Mouse (Mus musculus) gastrocnemius, postnatal 25 days (tissue): ENCODE data around the gene Morf4l2. TPM values are rescaled to one million over a fixed set of nuclear protein-coding genes. Genes with fewer than 3 reads are reported as not detected.
A peak's percentile ranks its signal among the peaks of the same experiment; 100 is the strongest.
"Not testable (repeated sequence)": the region's sequence is repeated elsewhere in the genome, so short reads cannot be mapped to it uniquely, and the experiment has no call there.

Experiments
- DNase-seq: peaks from one replicate; pipeline ENCODE4 v3.0.0; 2022
- long read RNA-seq, 2 experiments: library from polyadenylated mRNA; stranded (forward); transcript quantifications; one replicate each; pipeline ENCODE4 v2.0.0; 2021
- total RNA-seq, 2 experiments: library from RNA; stranded (reverse); gene quantifications; 1 replicate in 1 of 2; 2 replicates in 1 of 2; pipeline ENCODE4 v1.2.3; 2021

Gene Morf4l2
- 100 to 1,000 TPM; 128 to 140 TPM for total RNA-seq
- long read RNA-seq, experiment 1, transcript Morf4l2-215 (3 exons, 1,782 nt): minor isoform, 32 of 109 reads
- long read RNA-seq, experiment 1, transcript Morf4l2-212 (4 exons, 1,811 nt): minor isoform, 6 of 109 reads
- long read RNA-seq, experiment 1, transcript Morf4l2-207 (3 exons, 384 nt): minor isoform, 5 of 109 reads
- long read RNA-seq, experiment 1, transcript Morf4l2-202 (4 exons, 1,859 nt): major isoform, 53 of 109 reads
- long read RNA-seq, experiment 1, partial matches to known transcripts: 1 of 109 reads
- long read RNA-seq, experiment 1, other reads (novel, unspliced or antisense): 11 of 109 reads
- long read RNA-seq, experiment 2, transcript Morf4l2-215 (3 exons, 1,782 nt): minor isoform, 42 of 110 reads
- long read RNA-seq, experiment 2, transcript Morf4l2-202 (4 exons, 1,859 nt): major isoform, 55 of 110 reads
- long read RNA-seq, experiment 2, partial matches to known transcripts: 0 of 110 reads
- long read RNA-seq, experiment 2, other reads (novel, unspliced or antisense): 9 of 110 reads

DNA sequence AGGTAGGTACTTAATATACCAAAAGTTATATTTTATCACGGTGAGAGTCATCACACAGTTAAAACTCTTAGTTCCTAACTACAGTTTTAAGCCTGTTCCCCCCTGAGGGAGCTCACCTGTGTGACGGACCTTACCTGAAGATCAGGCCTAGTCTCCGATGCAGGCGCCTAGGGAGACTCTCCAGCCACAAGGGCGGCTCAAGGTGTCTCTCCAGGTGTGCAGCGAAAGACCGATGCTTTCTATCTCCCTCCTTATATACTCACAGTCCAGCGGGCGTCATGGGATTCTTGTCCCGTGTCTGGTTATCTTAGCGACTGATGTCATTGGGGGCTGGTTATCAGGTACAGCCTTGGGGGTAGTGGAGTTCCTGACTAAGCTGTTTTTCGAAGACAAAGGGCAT is at the start of gene Morf4l2:
TSS of gene Morf4l2 (minus strand) at position 232 of the 400 bp plus-strand sequence.
- no peak for DNase-seq

DNA sequence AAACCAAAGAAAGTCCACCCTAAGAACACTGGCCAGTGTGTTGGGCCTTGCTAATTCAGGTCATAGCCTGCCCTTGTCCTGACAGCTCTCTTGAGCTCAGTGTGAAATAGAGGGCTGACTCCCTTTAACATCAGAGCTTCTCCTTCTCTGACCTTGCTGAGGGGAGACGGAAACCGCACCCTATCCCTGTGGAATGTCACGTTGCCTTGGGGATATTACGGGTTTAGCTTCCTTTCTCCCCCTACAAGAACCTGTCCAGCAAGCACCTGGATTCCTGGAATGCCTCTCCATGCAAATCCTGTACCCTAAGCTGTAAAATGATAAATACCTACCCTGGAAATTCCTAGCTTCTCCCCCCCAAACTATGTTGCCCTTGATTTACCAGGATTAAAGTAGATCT is 46.0 kb upstream of the Morf4l2 start:
- no peak for DNase-seq

DNA sequence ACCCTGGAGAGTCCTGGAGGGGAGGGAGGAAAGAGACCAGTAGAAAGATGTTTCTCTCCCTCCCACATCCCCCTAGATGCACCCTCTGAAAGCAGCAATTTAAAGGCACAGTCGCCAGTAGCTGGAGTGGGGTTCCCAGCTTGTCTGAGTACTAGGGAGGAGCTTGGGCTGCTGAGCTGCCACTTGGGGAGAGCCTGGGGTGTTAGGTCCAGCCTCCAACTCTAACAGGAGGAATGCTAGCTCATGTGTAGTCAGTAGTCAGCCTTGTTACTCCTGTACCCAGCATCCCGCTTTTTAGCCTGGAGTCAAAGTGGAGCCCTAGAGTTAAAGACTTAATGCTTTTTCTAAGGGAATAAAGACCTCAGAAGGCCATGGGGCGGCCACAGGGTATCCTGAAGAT is 36.6 kb upstream of the Morf4l2 start, which contains the start of gene Glra4:
TSS of gene Glra4 (minus strand) at position 101 of the 400 bp plus-strand sequence.
- no peak for DNase-seq

DNA sequence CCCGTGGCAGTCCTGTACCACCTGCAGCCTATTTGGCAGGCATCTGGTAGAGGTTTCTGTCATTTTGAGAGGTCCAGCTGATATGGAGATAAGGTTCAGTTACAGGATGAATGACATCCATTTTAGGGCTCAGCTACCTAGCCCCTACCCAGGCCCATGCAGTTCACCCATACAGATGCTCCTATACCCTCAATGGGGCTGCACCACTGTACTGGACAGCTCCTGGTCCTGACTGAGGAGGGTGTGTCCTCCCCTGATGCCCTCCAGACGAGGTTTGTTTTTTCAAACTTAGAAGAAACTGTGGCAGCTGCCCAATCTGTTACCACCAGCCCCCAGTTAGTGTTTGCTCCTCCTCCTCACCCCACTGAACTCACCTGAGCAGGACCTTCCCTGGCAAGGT is 35.8 kb upstream of the Morf4l2 start:
- no peak for DNase-seq

DNA sequence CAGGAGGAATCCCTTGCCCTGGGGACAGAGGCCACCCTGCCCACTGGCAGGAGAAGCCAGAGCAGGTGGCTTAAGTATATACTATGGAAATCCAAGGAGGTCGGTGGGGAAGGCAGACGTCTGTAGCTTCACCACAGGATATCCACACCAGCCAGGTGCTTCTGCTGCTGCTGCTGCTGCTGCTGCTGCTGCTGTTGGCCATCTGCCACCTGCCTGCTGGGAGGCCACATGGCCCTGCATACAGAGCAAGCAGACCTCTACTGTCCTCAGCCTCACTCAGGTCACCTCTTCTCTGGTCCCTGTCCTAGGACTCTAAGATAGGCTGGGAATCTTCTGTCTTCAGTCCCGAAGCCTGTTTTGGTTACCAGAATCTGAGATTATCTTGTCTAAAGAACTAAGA is 34.6 kb upstream of the Morf4l2 start:
- DNase-seq: no peak

DNA sequence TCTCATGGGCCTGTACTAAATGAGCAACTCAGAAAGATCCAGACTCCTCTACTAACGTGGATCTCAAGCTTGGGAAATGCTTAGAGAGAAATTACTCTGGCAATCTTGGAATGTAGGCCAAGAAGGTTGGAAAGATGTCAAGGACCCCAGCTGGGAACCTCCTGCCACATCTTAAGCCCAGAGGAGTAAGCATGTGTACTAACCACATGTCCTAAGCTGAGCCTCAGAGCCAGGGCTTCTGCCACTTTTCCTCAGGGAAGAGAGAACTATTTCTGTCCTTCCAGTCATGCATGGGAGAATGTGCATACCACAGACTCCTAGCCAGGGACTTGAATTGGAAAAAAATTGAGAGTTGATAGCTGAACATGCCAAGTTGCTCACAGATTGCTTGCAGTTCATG is 29.5 kb upstream of the Morf4l2 start:
- peak; percentile 10 for DNase-seq

DNA sequence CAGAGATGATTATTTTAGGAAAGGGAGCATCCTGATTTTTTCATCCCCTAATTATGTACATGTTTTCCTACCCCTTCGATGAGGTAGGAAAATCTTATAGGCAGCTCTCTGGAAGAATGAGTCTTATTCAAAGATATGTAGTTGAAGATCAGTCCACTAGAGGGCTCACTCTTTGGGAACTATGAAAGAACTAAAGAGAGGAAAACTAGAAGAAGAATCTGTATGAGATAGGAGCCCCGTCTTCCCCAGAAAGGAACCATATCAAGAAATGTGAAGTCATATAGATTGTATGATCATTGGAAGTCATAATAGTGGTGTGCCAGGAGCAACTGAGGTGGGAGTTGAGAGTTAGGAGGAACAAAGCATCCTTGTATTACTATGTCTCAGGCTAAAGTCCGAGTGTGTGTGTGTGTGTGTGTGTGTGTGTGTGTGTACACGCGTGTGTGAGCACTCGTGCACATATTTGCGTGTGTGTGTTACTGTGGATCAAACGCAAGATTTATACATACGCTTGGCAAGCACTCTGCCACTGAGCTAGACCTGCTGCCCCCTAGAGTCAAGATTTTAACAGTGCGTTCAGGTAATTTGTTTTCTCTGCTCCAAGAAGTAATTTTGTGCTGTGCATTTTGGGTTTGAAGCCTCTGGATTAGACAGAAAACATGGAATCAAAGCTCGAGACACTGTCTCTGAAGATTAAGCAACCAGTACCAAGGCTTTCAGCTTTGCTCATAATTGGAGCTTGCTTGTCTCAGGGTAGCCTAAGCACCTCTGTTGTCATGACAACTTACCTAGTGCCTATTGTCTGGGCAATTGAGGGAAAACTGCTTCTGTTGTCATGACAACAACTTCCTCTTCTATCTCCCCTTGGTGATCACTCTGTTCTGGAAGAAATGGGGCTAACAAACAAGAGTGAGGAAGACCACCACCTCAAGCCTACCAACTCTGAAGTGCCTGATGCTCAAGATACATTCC is 17.9 kb upstream of the Morf4l2 start:
- no peak for DNase-seq

DNA sequence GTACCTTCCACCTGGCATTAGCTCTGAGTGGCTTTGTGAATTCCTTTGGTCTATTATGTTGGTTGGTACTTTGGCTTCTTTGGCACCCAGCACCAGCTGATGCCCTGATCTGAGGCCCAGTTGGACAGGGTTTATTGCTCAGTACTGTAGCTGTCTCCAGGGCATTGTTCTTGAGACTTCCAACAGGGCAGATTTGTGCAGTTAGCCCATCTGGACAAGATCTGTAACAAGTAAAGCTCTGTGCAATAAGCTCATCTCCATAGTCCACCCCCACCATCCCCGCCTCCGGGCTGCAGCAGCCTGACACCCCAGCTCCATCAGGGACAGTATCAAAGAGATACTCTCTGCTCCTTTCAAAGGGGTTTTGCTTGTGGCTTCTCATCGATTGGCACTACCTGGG is 12.0 kb upstream of the Morf4l2 start:
- DNase-seq: no peak

DNA sequence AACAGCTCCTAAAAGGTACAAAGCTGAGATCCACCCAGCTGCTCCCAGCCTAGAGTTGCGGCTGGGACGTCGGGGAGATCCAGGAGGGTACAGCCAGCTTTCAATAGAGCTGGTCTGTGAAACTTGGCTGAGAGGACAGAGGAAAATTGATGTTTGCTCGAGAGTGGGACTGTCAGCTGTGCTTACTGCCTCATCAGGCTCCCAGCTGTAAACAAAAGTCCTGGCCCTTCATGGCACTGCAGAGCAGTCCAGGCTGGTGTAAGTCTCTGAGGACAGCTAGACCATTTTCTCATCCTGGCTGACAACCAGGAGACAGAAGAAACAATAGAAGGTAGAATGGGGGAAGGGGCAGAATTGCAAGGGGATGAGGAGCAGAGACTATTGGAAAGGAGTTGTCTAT is 5.8 kb upstream of the Morf4l2 start:
- DNase-seq: no peak

DNA sequence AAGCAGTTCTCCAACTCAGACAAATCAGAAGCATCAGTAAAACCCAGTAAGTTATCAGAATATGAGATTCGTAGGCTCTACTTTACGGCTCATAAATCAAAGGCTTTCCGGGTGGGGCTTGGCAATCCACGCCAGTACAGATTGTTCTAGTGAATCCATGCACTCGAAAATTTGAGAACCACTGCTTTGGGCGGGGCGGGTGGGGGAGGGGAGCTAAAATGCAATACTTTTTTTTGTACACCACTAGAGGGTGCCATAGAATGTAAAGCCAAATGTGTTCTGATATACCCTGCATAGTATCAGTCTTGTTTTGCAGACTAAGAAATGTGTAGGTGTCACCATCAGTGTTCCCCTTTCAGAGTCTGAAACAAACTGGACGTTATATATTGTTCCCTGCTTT is 1.2 kb upstream of the Morf4l2 start:
- peak; percentile 10 for DNase-seq

DNA sequence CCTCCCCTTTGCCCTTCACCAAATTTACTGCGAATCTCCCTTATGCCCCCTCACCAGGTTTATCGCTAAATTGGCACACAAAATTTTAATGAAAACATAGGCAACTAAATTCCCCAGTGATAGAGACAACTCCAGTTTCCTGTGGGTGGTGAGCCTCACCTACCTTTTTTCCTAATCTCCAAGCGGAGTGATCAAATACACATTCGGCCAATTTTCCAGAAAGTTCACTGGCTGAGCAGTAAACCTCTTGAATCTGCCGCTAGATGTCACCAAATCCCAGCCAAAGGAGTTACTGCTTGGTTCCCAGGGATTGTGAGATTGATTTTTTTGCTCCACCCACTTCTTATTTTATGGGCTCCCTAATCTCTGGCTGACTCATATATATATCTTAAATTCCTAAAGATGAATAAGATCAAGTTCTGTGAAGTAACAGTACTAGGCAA is 808 bp downstream of the Morf4l2 start:
- DNase-seq: peak; percentile 24

DNA sequence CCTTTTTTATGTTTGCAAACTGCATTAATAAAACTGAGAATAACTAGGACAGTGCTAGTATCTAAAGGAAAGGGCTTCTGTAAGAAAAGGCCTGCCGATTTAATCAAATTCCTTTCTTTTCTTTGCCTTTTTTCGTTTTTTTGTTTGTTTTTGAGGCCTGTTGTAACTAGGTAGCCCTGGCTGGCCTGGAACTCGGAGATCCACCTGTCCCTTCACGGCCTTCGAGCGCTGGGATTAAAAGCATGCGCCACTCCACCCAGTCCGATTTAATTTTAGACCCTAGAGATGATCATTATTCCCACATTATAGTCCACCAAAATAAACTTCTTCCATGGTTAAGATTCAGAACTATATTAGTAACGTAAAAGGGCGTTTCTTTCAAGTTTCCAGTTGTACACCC is 1.2 kb downstream of the Morf4l2 start:
- DNase-seq: no peak

DNA sequence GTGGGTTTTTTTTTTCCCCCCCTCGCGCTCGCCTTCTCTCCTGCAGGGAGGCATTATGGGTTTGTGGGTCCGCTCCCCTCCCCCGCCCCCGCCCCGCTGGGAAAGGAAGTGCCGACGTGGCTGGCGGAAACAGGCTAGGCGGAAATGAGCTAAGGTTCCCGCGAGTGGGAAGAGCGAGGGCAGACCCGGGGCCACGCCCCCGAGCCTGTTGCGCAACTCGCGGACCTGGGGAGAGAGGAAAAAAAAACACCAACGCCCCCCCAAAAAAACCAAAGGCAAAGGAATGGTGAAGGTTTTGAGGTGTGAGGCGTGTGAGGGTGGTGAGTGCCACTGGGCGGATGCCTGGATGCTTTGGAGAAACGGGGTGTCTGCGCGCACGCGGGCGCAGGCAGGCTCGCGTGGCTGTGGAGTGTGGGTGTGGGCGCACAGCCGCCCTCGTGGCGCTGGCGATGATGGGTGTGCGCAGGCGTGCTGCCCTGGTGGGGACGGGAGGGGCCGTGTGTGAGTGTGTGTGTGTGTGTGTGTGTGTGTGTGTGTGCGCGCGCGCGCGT is 1.8 kb downstream of the Morf4l2 start:
- DNase-seq: peak; percentile 79

DNA sequence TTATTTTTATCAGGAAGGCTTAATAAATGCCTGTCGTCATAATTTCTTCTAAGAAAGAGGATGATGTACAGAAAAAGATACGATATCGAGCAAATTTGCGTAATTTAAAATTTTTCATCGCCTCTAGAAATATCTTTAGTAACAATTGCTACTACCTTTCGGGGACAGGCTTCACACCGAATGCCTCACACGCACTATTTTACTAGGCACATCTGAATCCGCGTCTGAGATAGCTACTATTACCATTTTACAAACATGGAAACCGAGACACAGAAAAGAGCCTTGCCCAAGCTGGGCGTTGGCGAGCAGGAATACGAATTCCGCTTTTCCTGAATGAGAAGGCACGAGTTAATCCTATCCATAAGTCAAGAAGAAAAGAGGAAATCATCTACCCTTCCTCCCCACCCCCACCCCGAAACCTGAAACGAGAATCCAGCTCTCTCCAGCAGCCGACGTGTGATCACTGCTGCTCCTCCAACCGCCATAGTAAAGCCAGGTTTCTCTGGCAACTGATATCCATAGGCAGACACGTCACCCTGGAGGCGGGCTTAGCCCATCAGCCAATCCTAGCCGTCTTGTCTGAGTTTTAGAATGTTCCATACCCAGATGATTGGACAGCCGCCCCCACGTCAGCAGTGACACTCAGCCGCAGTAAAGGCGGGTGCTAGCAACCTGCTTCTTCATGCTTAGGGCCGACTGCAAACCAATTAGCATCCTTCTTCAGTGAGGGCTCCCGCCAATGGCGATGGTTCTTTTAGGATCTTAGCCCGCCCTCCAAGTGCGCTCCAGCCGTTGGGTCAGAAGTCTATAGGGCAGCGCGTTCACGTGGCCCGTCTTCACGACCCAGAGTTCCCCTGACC is 2.5 kb downstream of the Morf4l2 start:
- peak; percentile 96 for DNase-seq

DNA sequence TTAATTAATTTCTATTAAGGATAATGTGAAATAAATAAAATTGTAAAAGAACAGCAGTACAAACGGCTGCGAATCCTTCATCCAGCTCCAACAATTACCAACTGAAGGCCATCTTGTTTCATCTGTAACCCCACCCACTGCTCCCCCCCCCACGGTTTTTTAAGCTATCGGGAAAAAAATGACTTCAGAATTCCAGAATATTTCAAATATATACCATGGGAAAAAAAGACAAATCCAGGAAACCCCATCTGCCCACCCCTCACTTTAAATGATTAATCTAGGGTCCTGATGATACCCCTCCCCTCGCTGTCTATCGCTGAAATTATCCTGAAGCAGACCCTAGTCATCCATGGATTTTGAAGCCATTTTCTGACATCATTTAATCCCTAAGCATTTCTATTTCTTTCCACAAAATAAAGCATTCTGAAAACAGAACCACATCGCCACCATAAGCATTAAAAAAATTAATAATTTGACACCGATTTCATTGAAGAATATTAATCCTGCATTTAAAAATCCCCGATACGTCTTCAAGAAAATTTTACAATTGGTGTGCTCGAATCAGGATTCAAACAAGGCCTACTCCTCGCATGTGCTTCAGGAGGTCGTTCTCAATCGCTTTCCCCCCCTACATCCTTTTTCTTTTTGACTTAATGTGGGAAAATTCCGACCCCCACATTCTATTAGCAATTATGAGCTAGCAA is 3.3 kb downstream of the Morf4l2 start:
- DNase-seq: no peak

DNA sequence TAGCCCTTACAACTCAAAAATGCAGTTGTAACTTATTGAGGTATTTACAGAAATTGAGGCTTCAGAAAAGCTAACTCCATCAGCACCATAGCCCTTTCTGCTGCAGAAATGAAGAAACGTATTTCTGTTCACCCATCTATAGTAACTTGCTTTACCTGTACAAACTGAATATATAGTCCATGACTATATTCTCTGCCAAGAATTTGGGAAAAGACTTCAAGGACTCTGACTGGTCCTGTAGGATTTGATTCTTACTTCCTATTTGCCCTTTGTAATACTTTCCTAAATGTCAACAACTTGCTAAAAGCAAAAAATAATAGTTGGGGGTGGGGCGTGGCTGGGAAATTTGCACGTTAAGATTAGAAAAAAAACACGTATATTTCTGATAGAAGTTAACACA is 11.5 kb downstream of the Morf4l2 start:
- no peak for DNase-seq

DNA sequence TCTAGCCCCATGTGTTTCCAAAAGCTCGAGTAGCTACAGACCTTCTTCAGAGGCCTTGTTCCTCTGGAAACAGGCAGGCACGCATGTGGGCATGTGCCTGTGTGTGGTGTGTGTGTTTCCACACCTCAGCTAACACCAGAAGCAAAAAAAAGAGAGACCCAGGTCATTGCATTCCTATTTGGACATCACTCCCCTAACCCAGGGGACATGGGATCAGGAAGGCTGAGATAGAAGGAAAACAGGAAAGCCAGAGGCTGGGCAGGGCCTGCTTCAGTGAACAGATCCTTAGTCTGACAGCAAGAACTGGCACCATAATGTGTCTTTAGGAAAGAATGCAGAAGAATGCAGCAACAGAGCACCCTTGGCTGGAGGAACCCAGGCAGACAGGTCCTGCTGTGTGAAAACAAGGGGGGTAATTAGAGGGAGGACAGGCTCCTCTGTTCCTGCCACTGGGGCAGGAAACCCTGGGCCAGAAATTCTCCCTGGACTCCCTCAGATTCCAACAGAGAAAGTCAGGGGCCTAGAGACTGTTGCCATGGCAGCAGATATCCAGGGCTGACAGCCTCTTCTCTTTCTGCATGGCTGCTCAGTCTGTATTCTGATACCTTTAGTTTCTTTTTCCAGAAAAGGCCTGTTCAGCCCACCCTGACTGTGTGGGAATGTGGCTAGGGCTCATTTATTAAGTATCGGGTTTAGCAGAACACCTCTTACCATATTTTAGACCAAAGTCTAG is 28.6 kb downstream of the Morf4l2 start:
- not testable (repeated sequence) for DNase-seq

DNA sequence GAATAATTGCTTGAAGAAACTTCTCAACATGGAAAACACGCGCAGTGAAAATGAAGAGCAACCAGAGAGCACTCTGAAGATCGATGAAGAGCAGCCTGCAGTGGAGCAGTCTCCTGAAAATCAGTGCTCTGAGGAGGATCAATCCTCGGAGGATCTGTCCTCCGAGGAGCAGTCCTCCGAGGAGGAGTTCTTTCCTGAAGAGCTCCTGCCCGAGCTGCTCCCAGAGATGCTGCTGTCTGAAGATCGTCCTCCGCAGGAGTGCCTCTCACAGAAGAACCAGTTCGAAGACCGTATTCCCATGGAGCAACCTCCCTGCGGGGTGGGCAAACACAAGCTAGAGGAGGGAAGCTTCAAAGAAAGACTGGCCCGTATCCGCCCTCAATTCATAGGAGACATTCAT is 34.7 kb downstream of the Morf4l2 start:
- no peak for DNase-seq

DNA sequence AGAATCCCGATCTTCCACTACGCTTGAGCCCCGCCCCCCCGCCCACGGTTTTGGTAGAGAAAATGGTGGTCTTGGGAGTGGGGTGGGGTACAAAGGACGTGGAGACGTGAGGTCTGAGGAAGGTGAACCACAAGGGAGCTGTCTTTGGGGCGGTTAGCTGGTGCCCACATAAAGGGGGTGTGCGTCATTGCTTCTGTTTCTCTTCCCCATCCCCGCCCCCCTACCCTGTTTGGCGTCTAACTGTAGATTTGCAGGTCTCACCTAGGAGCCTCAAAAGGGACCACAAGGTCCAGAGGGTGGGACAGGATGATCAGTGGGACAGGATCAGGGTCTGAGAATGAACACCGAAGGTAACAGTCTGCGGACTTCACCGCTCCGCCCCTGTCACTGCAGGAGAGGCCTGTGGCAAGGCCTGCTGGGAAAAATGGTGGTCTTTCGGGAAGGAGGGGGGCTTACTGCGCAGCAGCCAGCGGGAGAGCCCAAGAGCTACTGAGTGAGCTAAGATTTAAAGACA is 35.3 kb downstream of the Morf4l2 start:
- DNase-seq: peak; percentile 12
